Mouse (Mus musculus): ENCODE results near the gene Abcc3. TPM values are rescaled to one million over a fixed set of nuclear protein-coding genes. Genes with fewer than 3 reads are reported as not detected.

Gene Abcc3
- polyA plus RNA-seq, 1 experiment from 2014 or later: 0.94 TPM

GRCm38 (mm10) chr11:94329270-94329891 is 63.4 kb downstream of the Abcc3 start:
- no peak for ATAC-seq (ENCODE audit: low FRiP score)
- no peak overlapping the region for H3K27ac ChIP-seq (ENCODE audit: low read depth, low read length)
- peak; percentile 53 for DNase-seq (ENCODE audit: low spot score)
- no peaks in the 10 kb centered on the region for H3K27me3 ChIP-seq (ENCODE audit: control insufficient read depth, insufficient read depth, low read length)
- H3K4me3 ChIP-seq (ENCODE audit: low read depth, low read length): no peak overlapping the region
- peaks cover 2% of the 10 kb centered on the region; the same call in 1 of the 2 replicates for H3K36me3 ChIP-seq (ENCODE audit: control insufficient read depth, insufficient read depth, low read length)
- no peaks in the 10 kb centered on the region; the same call in 1 of the 2 replicates for H3K4me1 ChIP-seq (replicated peaks; ENCODE audit: control insufficient read depth, insufficient read depth, low read length)
- H3K4me2 ChIP-seq (replicated peaks; ENCODE audit: low read depth, low read length): no peak overlapping the region
- 56% methylated on average over 4 of the region's 4 CpGs for WGBS
- no peak overlapping the region for H3K9ac ChIP-seq (ENCODE audit: low read depth, low read length)
- no peaks in the 10 kb centered on the region for H3K9me3 ChIP-seq (ENCODE audit: control insufficient read depth, low read length)

- DNase-seq (ENCODE audit: low spot score) (no peak), ATAC-seq (ENCODE audit: low FRiP score) (no peak)
- WGBS: 2% methylated on average over 10 of the region's 10 CpGs
These were observed 64.2 kb downstream of the Abcc3 start for GRCm38 (mm10) chr11:94328644-94329025.

GRCm38 (mm10) chr11:94327693-94328643 is 64.8 kb downstream of the Abcc3 start, which contains the start of gene Ankrd40:
Gene Ankrd40 (plus strand): TSS chr11:94328001.
- Histone ChIP-seq H3K4me1 (replicated peaks; ENCODE audit: control insufficient read depth, insufficient read depth, low read length) (no peaks in the 10 kb centered on the region; the same call in 1 of the 2 replicates), H3K27me3 (ENCODE audit: control insufficient read depth, insufficient read depth, low read length) (no peaks in the 10 kb centered on the region), H3K27ac (ENCODE audit: low read depth, low read length) (peak within 1 kb of the TSS; percentile 97), H3K4me2 (replicated peaks; ENCODE audit: low read depth, low read length) (peak within 1 kb of the TSS; percentile 63), H3K9ac (ENCODE audit: low read depth, low read length) (peak within 1 kb of the TSS; percentile 92), H3K36me3 (ENCODE audit: control insufficient read depth, insufficient read depth, low read length) (no peaks in the 10 kb centered on the region), H3K4me3 (ENCODE audit: low read depth, low read length) (peak within 1 kb of the TSS; percentile 65), H3K9me3 (ENCODE audit: control insufficient read depth, low read length) (no peaks in the 10 kb centered on the region)
- peak; percentile 93 for DNase-seq (ENCODE audit: low spot score)
- ATAC-seq (ENCODE audit: low FRiP score): peak; percentile 90
- under 1% methylated on average over 59 of the region's 78 CpGs for WGBS

More at GRCm38 (mm10) chr11:94328644-94329025, 64.2 kb downstream of the Abcc3 start:
- Histone ChIP-seq H3K4me2 (replicated peaks; ENCODE audit: low read depth, low read length) (peak overlapping the region; percentile 63), H3K36me3 (ENCODE audit: control insufficient read depth, insufficient read depth, low read length) (no peaks in the 10 kb centered on the region), H3K9me3 (ENCODE audit: control insufficient read depth, low read length) (no peaks in the 10 kb centered on the region), H3K27ac (ENCODE audit: low read depth, low read length) (peak overlapping the region; percentile 97), H3K4me1 (replicated peaks; ENCODE audit: control insufficient read depth, insufficient read depth, low read length) (no peaks in the 10 kb centered on the region; the same call in 1 of the 2 replicates), H3K27me3 (ENCODE audit: control insufficient read depth, insufficient read depth, low read length) (no peaks in the 10 kb centered on the region), H3K9ac (ENCODE audit: low read depth, low read length) (peak overlapping the region; percentile 92), H3K4me3 (ENCODE audit: low read depth, low read length) (peak overlapping the region; percentile 65)

- peak overlapping the region; percentile 65 for H3K4me3 ChIP-seq (ENCODE audit: low read depth, low read length)
- peak; percentile 80 for ATAC-seq (ENCODE audit: low FRiP score)
- H3K36me3 ChIP-seq (ENCODE audit: control insufficient read depth, insufficient read depth, low read length): no peaks in the 10 kb centered on the region
- no peaks in the 10 kb centered on the region for H3K9me3 ChIP-seq (ENCODE audit: control insufficient read depth, low read length)
- H3K27me3 ChIP-seq (ENCODE audit: control insufficient read depth, insufficient read depth, low read length): no peaks in the 10 kb centered on the region
- 4% methylated on average over 10 of the region's 10 CpGs for WGBS
- peak; percentile 62 for DNase-seq (ENCODE audit: low spot score)
- H3K4me2 ChIP-seq (replicated peaks; ENCODE audit: low read depth, low read length): peak overlapping the region; percentile 63
- no peaks in the 10 kb centered on the region; the same call in none of the 2 replicates for H3K4me1 ChIP-seq (replicated peaks; ENCODE audit: control insufficient read depth, insufficient read depth, low read length)
- H3K27ac ChIP-seq (ENCODE audit: low read depth, low read length): peak overlapping the region; percentile 97
- H3K9ac ChIP-seq (ENCODE audit: low read depth, low read length): peak overlapping the region; percentile 42; the same call in 1 of the 2 replicates
These were observed 65.8 kb downstream of the Abcc3 start for GRCm38 (mm10) chr11:94326961-94327411.

- DNase-seq (ENCODE audit: low spot score): no peak
- 89% methylated on average over 5 of the region's 5 CpGs for WGBS
- H3K4me1 ChIP-seq (replicated peaks; ENCODE audit: control insufficient read depth, insufficient read depth, low read length): no peaks in the 10 kb centered on the region; the same call in none of the 2 replicates
These were observed 68.2 kb downstream of the Abcc3 start for GRCm38 (mm10) chr11:94324618-94325017.

DNA sequence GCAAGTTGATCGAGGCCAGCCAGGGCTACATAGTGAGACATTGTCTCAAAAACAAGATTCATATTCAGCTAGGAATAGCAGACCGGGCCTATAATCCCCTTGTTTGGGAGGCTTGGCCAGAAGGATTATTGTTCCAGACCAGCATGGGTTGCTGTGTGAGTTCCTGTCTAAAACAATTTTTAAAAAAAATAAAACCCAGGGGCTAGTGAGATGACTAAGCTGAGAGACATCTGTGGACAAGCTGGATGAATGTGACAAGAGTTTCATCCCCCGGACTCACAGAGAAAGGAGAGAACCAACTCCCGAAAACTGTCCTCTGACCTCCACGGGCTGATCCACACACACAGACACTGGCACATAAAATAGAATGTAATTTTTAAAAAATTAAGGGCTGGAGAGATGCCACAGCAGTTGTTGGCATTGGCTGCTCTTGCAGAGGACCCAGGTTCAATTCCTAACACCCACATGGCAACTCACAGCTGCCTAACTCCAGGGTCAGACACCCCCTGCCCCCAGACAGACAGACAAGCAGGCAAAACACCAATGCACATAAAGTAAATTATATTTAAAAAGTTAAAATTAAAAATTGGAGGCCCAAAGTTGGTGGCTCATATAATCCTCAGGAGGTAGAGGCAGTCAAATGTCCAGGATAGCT is 69.4 kb downstream of the Abcc3 start:
- no peak for ATAC-seq (ENCODE audit: low FRiP score)
- 82% methylated on average over 5 of the region's 5 CpGs for WGBS

More at GRCm38 (mm10) chr11:94324618-94325017, 68.2 kb downstream of the Abcc3 start:
- ATAC-seq (ENCODE audit: low FRiP score): no peak
- Histone ChIP-seq H3K27ac (ENCODE audit: low read depth, low read length) (no peak overlapping the region), H3K9ac (ENCODE audit: low read depth, low read length) (no peak overlapping the region), H3K4me3 (ENCODE audit: low read depth, low read length) (no peak overlapping the region), H3K27me3 (ENCODE audit: control insufficient read depth, insufficient read depth, low read length) (no peaks in the 10 kb centered on the region), H3K36me3 (ENCODE audit: control insufficient read depth, insufficient read depth, low read length) (no peaks in the 10 kb centered on the region), H3K4me2 (replicated peaks; ENCODE audit: low read depth, low read length) (no peak overlapping the region), H3K9me3 (ENCODE audit: control insufficient read depth, low read length) (no peaks in the 10 kb centered on the region)

DNA sequence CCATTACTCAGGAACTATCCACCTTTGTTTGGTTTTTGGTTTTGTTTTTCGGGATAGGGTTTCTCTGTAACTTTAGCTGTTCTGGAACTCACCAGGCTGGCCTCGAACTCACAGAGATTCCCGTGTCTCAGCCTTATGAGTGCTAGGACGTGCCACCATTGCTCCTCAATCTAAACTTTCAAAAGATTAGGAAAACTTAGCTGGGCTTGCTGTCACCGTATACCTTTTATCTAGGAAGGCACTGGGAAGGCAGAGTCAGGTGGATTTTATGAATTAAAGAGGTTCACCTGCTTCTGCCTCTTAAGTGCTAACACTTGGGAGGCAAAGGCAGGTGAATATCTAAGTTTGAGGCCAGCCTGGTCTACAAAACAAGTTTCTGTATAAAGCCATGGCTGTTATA is 70.2 kb downstream of the Abcc3 start:
- H3K9me3 ChIP-seq (ENCODE audit: control insufficient read depth, low read length): no peaks in the 10 kb centered on the region
- peak overlapping the region; percentile 98 for H3K9ac ChIP-seq (ENCODE audit: low read depth, low read length)
- no peaks in the 10 kb centered on the region for H3K36me3 ChIP-seq (ENCODE audit: control insufficient read depth, insufficient read depth, low read length)
- ATAC-seq (ENCODE audit: low FRiP score) (no peak), DNase-seq (ENCODE audit: low spot score) (peak; percentile 33)
- H3K27ac ChIP-seq (ENCODE audit: low read depth, low read length): peak overlapping the region; percentile 93
- WGBS: 44% methylated on average over 5 of the region's 5 CpGs
- no peaks in the 10 kb centered on the region; the same call in 1 of the 2 replicates for H3K4me1 ChIP-seq (replicated peaks; ENCODE audit: control insufficient read depth, insufficient read depth, low read length)
- H3K27me3 ChIP-seq (ENCODE audit: control insufficient read depth, insufficient read depth, low read length): no peaks in the 10 kb centered on the region
- H3K4me3 ChIP-seq (ENCODE audit: low read depth, low read length): peak overlapping the region; percentile 92
- H3K4me2 ChIP-seq (replicated peaks; ENCODE audit: low read depth, low read length): peak overlapping the region; percentile 53

More for the DNA sequence above, 69.4 kb downstream of the Abcc3 start:
- H3K36me3 ChIP-seq (ENCODE audit: control insufficient read depth, insufficient read depth, low read length): no peaks in the 10 kb centered on the region
- no peak overlapping the region for H3K27ac ChIP-seq (ENCODE audit: low read depth, low read length)
- no peak overlapping the region for H3K9ac ChIP-seq (ENCODE audit: low read depth, low read length)
- no peak for DNase-seq (ENCODE audit: low spot score)
- H3K9me3 ChIP-seq (ENCODE audit: control insufficient read depth, low read length): no peaks in the 10 kb centered on the region
- no peak overlapping the region for H3K4me3 ChIP-seq (ENCODE audit: low read depth, low read length)
- no peaks in the 10 kb centered on the region for H3K27me3 ChIP-seq (ENCODE audit: control insufficient read depth, insufficient read depth, low read length)
- H3K4me2 ChIP-seq (replicated peaks; ENCODE audit: low read depth, low read length): no peak overlapping the region
- no peaks in the 10 kb centered on the region; the same call in 1 of the 2 replicates for H3K4me1 ChIP-seq (replicated peaks; ENCODE audit: control insufficient read depth, insufficient read depth, low read length)

- H3K27ac ChIP-seq (ENCODE audit: low read depth, low read length): peak within 1 kb of the TSS; percentile 93
- peak within 1 kb of the TSS; percentile 75 for H3K4me2 ChIP-seq (replicated peaks; ENCODE audit: low read depth, low read length)
- under 1% methylated on average over 36 of the region's 36 CpGs for WGBS
- no peaks in the 10 kb centered on the region for H3K27me3 ChIP-seq (ENCODE audit: control insufficient read depth, insufficient read depth, low read length)
- ATAC-seq (ENCODE audit: low FRiP score) (peak; percentile 95), DNase-seq (ENCODE audit: low spot score) (peak; percentile 96)
- H3K4me1 ChIP-seq (replicated peaks; ENCODE audit: control insufficient read depth, insufficient read depth, low read length): no peaks in the 10 kb centered on the region; the same call in 1 of the 2 replicates
- H3K9me3 ChIP-seq (ENCODE audit: control insufficient read depth, low read length): no peaks in the 10 kb centered on the region
- peak within 1 kb of the TSS; percentile 98 for H3K9ac ChIP-seq (ENCODE audit: low read depth, low read length)
- H3K36me3 ChIP-seq (ENCODE audit: control insufficient read depth, insufficient read depth, low read length): no peaks in the 10 kb centered on the region
- H3K4me3 ChIP-seq (ENCODE audit: low read depth, low read length): peak within 1 kb of the TSS; percentile 92
These were observed 70.8 kb downstream of the Abcc3 start, which contains the start of gene Luc7l3 for GRCm38 (mm10) chr11:94321931-94322400. Gene Luc7l3 (minus strand): TSS chr11:94321988.
